Mouse (Mus musculus) heart, adult 2 months (tissue): ENCODE results near the gene Pard6b. TPM values are rescaled to one million over a fixed set of nuclear protein-coding genes. Genes with fewer than 3 reads are reported as not detected.
A peak's percentile ranks its signal among the peaks of the same experiment; 100 is the strongest.

Experiments used
- DNase-seq, 2 experiments: peaks; one replicate each; pipeline ENCODE4 v3.0.0; 2021
- H3K27ac ChIP-seq: fragments of 200-600 bp; 2 replicates; pipeline ENCODE4 v1.8.1; 2022
- H3K27me3 ChIP-seq: fragments of 200-500 bp; 2 replicates; pipeline ENCODE4 v1.6.1; 2012; ENCODE audit warnings: mild to moderate bottlenecking, low read length, inconsistent platforms, mixed read lengths; ENCODE audit not compliant: control insufficient read depth, insufficient read depth
- H3K36me3 ChIP-seq: fragments of 200-500 bp; 2 replicates; pipeline ENCODE4 v1.6.1; 2012; ENCODE audit warnings: low read length, inconsistent platforms; ENCODE audit not compliant: control insufficient read depth, insufficient read depth
- H3K4me1 ChIP-seq: fragments of 200-500 bp; 2 replicates; pipeline ENCODE4 v1.6.1; 2011; ENCODE audit warnings: low read length; ENCODE audit not compliant: control insufficient read depth, insufficient read depth
- H3K4me3 ChIP-seq: fragments of 200-600 bp; 2 replicates; pipeline ENCODE4 v1.8.1; 2022
- H3K79me2 ChIP-seq: fragments of 200-500 bp; replicated peaks from 2 replicates; pipeline ENCODE4 v1.6.1; 2012; ENCODE audit warnings: mild to moderate bottlenecking, inconsistent platforms, low read length, moderate library complexity, mixed read lengths; ENCODE audit not compliant: control insufficient read depth, insufficient read depth
- H3K9ac ChIP-seq: fragments of 200-500 bp; 2 replicates; pipeline ENCODE4 v1.6.1; 2012; ENCODE audit warnings: low read depth, mild to moderate bottlenecking, control low read depth, inconsistent platforms, low read length, mixed read lengths
- CTCF ChIP-seq: fragments of 200-600 bp; IDR thresholded peaks from 2 replicates; pipeline ENCODE4 v1.8.1; 2022; ENCODE audit warnings: antibody characterized with exemption, mild to moderate bottlenecking, moderate library complexity
- EP300 ChIP-seq: fragments of 200-500 bp; IDR thresholded peaks from 2 replicates; pipeline ENCODE4 v1.6.1; 2011; ENCODE audit warnings: low read depth, low read length, control low read depth; ENCODE audit not compliant: insufficient read depth
- POLR2A ChIP-seq: fragments of 200-500 bp; IDR thresholded peaks from 2 replicates; pipeline ENCODE4 v1.6.1; 2011; ENCODE audit warnings: mild to moderate bottlenecking, low read depth, low read length, control low read depth; ENCODE audit not compliant: insufficient read depth
- WGBS: fragments of 180-500 bp; shearing (Covaris S2); methylation state at CpG from one replicate; pipeline ENCODE4 v1.1.7; 2018; 5-methylcytosine and 5-hydroxymethylcytosine counted together
- intact Hi-C: fragments of 180-260 bp; cut with DNase I; formaldehyde crosslinking; loops from one replicate; pipeline ENCODE4 v1.15.1; 2025
- polyA plus RNA-seq: library from polyadenylated mRNA; depleted of rRNA; stranded (reverse); fragments of >200 nt; gene quantifications from 2 replicates; pipeline ENCODE4 v1.2.3, GENCODE M21; 2012
- total RNA-seq, 2 experiments: library from RNA; stranded (reverse); gene quantifications; 2 replicates each; pipeline ENCODE4 v1.2.3; 2021

Pard6b gene
- total and polyA plus RNA-seq, 3 experiments, result 2.0 to 2.4 (median 2.2) TPM

DNA sequence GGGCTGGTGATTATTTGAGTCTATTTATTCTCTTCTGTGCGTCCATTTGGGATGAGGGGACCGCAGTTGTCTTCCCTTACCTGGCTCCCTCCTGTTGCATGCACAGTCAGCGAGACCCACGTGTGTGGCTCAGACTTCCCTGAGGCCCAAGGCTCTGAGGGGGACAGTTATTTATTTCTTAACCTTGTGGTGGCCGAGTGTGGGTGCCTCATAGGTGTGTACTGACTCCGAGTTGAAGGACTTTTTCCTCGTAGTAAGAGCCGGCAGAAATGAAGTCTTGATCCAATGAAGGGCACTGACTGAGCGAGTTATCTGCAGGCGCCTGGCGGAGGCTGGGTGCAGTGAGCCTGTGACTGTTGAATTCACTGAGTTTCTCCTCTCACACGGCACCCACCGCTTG, 19.2 kb downstream of the Pard6b start:
- 82% methylated on average over 13 of the region's 13 CpGs for WGBS
- H3K4me3 ChIP-seq, result no peak overlapping the region
- H3K79me2 ChIP-seq, result no peaks in the 10 kb centered on the region
- intact Hi-C loops, result no loop called here
- H3K9ac ChIP-seq, result no peak overlapping the region
- no peaks in the 10 kb centered on the region for H3K4me1 ChIP-seq
- H3K27me3 ChIP-seq, result no peaks in the 10 kb centered on the region
- no peaks in the 10 kb centered on the region for H3K36me3 ChIP-seq
- DNase-seq, result no peak
- TF ChIP-seq EP300 (no peak), CTCF (no peak), POLR2A (no peak)
- no peak overlapping the region for H3K27ac ChIP-seq

DNA sequence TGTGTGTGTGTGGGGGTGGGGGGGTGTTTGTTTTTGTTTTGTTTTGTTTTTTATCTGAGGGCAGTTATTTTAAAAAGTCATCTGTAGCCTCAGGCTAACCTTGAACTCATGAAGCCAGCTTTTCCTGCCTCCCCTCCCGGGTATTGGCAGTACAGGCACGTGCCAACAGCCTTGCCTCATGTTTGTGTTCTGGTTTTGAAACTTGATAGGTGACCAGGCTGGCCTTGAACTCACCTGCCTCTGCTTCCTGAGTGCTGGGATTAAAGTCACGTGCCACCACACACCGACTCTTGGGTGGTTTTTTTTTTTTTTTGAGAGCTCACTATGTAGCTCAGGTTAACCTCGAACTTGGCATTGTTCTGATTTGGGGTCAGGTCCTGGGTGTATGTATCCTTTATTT, 21.0 kb downstream of the Pard6b start:
- H3K27me3 ChIP-seq, result no peaks in the 10 kb centered on the region
- no peak overlapping the region for H3K9ac ChIP-seq
- H3K36me3 ChIP-seq, result no peaks in the 10 kb centered on the region
- DNase-seq, result no peak
- no peak for TF ChIP-seq CTCF
- TF ChIP-seq POLR2A, result no peak
- TF ChIP-seq EP300, result no peak
- no peaks in the 10 kb centered on the region for H3K4me1 ChIP-seq
- WGBS, result 76% methylated on average over 5 of the region's 5 CpGs
- intact Hi-C loops, result no loop called here
- no peak overlapping the region for H3K27ac ChIP-seq
- H3K4me3 ChIP-seq, result no peak overlapping the region
- H3K79me2 ChIP-seq, result no peaks in the 10 kb centered on the region

DNA sequence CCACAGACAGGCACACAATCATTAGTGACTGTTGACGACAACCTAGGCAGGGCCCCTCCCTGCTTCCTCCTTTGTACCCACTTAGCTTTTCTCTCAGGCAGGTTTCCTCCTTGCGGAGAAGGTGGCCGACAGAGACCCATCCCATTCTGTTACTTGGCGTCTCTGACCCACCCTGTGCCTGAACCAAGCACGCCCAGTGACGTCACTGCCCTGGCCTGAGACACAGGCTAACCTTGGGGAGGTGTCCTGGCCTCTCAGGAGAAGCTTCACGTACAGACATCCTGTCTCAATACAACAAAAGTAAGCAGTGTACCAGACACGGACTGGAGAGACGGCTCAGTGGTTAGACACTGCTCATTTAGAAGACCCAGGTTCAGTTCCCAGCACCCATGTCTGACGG, 22.5 kb downstream of the Pard6b start:
- Histone ChIP-seq H3K79me2 (no peaks in the 10 kb centered on the region), H3K36me3 (no peaks in the 10 kb centered on the region), H3K9ac (no peak overlapping the region), H3K27me3 (no peaks in the 10 kb centered on the region), H3K4me3 (no peak overlapping the region), H3K4me1 (no peaks in the 10 kb centered on the region), H3K27ac (no peak overlapping the region)
- WGBS, result 86% methylated on average over 10 of the region's 10 CpGs
- DNase-seq, result no peak
- no peak for TF ChIP-seq EP300
- no peak for TF ChIP-seq POLR2A
- no peak for TF ChIP-seq CTCF
- intact Hi-C loops, result no loop called here

DNA sequence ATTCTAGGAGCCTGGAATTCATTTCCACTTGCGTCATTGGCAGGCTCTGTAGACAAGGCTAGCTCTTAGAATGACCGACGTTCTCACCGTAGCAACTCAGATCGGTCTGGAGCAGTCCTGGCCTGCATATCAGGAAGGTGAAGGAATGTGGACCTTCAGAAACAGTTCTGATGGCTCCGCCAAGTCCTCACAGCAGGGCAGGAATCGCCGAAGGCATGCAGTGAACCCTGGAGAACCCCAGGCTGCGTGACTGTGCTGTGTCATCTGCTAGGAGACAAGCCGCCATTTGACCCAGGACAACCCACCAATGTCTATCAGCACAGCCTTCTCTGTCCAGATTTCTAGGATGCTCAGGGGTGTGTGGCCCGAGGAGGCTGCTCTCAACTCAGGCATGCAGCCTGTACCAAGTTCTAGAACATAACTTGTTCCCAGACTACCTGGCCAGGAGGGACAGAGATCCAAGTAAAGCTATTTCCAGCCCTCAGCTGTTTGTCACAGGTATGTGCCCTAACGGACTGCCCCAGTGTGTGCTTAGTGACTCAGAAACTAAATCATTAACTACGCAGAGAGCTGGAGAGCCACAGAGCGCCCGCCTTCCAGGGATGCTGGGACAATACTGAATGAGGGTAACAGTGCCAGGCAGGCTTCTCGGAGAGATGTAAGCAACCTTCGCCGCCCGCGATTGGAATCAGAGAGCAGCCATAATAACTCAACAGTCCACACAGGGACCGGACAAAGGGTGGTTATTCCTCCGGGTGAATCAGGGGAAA, 23.8 kb downstream of the Pard6b start:
- intact Hi-C loops, result no loop called here
- WGBS, result 82% methylated on average over 22 of the region's 22 CpGs
- Histone ChIP-seq H3K79me2 (no peaks in the 10 kb centered on the region), H3K4me1 (no peaks in the 10 kb centered on the region), H3K36me3 (no peaks in the 10 kb centered on the region), H3K27me3 (no peaks in the 10 kb centered on the region), H3K4me3 (no peak overlapping the region), H3K27ac (no peak overlapping the region), H3K9ac (no peak overlapping the region)
- DNase-seq, result no peak
- no peak for TF ChIP-seq EP300
- no peak for TF ChIP-seq CTCF
- TF ChIP-seq POLR2A, result no peak

DNA sequence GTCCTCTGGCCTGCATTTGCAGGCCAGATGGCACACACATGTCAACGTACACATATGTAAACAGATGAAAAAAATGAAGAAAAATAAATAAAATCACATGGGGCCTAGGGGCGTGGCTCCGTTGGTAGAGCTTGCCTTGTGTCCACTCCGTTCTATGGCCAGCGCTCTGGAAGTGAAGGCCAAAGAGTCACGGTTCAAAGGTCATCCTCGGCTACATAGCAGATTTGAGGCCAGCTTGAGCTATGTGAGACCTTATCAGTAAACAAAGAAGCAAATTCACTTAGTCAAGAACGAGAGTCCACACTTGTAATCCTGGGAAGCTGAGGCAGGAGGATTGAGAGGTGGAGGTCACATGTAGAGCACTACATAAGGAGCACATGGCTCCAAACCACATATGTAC, 24.5 kb downstream of the Pard6b start:
- Histone ChIP-seq H3K79me2 (no peaks in the 10 kb centered on the region), H3K36me3 (no peaks in the 10 kb centered on the region), H3K27me3 (no peaks in the 10 kb centered on the region), H3K27ac (no peak overlapping the region), H3K4me1 (no peaks in the 10 kb centered on the region), H3K4me3 (no peak overlapping the region), H3K9ac (no peak overlapping the region)
- intact Hi-C loops, result no loop called here
- no peak for DNase-seq
- 87% methylated on average over 8 of the region's 8 CpGs for WGBS
- TF ChIP-seq CTCF (no peak), POLR2A (no peak), EP300 (no peak)

DNA sequence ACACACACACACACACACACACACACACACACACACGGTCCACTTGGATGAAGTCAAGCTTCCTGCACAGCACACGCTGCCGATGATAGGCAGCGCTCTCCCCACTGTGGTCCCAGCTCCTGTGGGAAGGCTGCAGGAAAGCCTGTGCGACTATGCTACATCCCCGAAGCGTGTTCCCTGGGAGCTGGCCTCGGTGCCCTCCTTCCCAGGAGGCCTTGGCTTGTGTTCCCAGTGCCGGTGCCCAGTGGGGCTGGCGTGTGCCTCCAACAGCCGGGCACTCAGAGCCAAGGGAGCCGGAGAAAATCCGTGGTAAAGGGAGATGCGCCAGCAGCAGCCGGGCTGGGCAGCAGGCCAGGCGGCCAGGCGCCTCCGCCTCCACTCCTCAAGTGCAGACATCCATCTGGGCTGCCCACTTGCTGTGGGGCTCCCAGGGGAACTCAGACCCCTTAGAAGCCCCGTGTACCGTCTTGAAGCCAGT, 25.9 kb downstream of the Pard6b start:
- Histone ChIP-seq H3K27ac (no peak overlapping the region), H3K9ac (no peak overlapping the region), H3K4me1 (no peaks in the 10 kb centered on the region), H3K36me3 (no peaks in the 10 kb centered on the region), H3K4me3 (no peak overlapping the region), H3K27me3 (no peaks in the 10 kb centered on the region), H3K79me2 (no peaks in the 10 kb centered on the region)
- intact Hi-C loops, result no loop called here
- no peak for TF ChIP-seq CTCF
- TF ChIP-seq POLR2A, result no peak
- DNase-seq, result peak; percentile 81 to 83
- WGBS, result 24% methylated on average over 20 of the region's 20 CpGs
